Mouse (Mus musculus) E14TG2a.4 (cell line): ENCODE data around the gene Txn1.
A peak's percentile ranks its signal among the peaks of the same experiment; 100 is the strongest.

Experiments used
- H3K27me3 ChIP-seq: 2 replicates; pipeline ENCODE4 v1.6.1; 2014; ENCODE audit warnings: low read length, control low read depth; ENCODE audit not compliant: insufficient read depth
- H3K36me3 ChIP-seq: 2 replicates; pipeline ENCODE4 v1.6.1; 2014; ENCODE audit warnings: low read length, control low read depth; ENCODE audit not compliant: insufficient read depth
- H3K4me1 ChIP-seq: replicated peaks from 2 replicates; pipeline ENCODE4 v1.6.1; 2014; ENCODE audit warnings: low read depth, low read length, control low read depth
- H3K4me3 ChIP-seq: replicated peaks from 2 replicates; pipeline ENCODE4 v1.5.1; 2014; ENCODE audit warnings: mild to moderate bottlenecking, low read length
- H3K9me3 ChIP-seq: 2 replicates; pipeline ENCODE4 v1.6.1; 2014; ENCODE audit warnings: low read length, control low read depth
- CTCF ChIP-seq: conservative IDR thresholded peaks from 2 replicates; pipeline ENCODE4 v1.5.1; 2014; ENCODE audit warnings: low read length
- NANOG ChIP-seq: IDR thresholded peaks from 2 replicates; pipeline ENCODE4 v1.6.1; 2014; ENCODE audit warnings: borderline replicate concordance, low read length, mixed read lengths
- POU5F1 ChIP-seq: IDR thresholded peaks from 2 replicates; pipeline ENCODE4 v1.6.1; 2014; ENCODE audit warnings: low read length, borderline replicate concordance

Txn1 gene

GRCm38 (mm10) chr4:57964143-57964542 lies 7.9 kb upstream of the Txn1 start:
- Histone ChIP-seq H3K4me3 (no peak overlapping the region), H3K36me3 (no peaks in the 10 kb centered on the region), H3K4me1 (peaks cover 2% of the 10 kb centered on the region; the same call in 1 of the 2 replicates), H3K27me3 (0 out of 2 replicates have a peak, but pooled peaks cover 1% of the 10 kb centered on the region), H3K9me3 (no peaks in the 10 kb centered on the region)
- no peak for TF ChIP-seq NANOG

DNA sequence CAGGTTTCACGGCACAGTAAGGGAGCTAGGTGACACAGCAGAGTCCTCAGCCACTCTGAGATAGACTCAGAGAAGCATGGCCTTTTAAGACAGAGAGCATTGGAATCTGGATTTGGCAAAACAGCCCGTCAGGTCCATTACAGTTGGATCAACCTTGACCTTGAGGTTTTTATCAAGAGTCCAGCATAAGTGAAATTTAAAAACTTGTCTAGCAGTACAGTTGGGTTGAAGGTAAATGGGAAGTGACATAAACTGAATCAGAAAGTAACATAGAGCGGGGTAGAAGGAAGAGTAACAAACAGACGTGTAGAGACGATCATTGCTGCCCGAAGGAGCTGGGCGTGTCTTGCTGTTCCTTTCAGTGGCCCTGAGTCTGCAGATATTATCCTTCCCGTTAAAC lies 2.8 kb upstream of the Txn1 start:
- peaks cover 38% of the 10 kb centered on the region for H3K4me1 ChIP-seq
- peaks cover under 1% of the 10 kb centered on the region; the same call in 1 of the 2 replicates for H3K36me3 ChIP-seq
- H3K4me3 ChIP-seq: no peak overlapping the region
- TF ChIP-seq CTCF: no peak
- no peak for TF ChIP-seq POU5F1
- TF ChIP-seq NANOG: no peak
- H3K27me3 ChIP-seq: 0 out of 2 replicates have a peak, but pooled peaks cover 9% of the 10 kb centered on the region
- no peaks in the 10 kb centered on the region for H3K9me3 ChIP-seq

DNA sequence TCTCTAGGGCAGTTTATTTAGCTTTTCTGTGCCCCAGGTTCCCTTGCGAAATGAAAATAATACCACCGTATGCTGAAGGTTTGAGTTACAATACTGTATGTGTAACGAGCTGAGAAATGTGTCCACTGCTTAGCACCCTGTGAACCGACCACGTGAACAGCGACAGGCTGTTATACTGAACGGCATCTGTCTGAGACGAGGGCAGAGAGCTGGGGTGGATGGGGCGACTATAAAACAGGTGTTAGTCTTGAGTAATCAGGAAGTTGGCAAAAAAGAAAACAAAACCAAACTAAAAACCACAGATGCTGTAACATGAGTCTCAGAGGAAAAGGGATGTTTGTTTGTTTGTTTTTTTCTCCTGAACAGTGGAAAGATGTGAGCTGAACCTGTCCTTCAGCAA lies 1.9 kb upstream of the Txn1 start:
- Histone ChIP-seq H3K4me3 (no peak overlapping the region), H3K4me1 (peaks cover 47% of the 10 kb centered on the region), H3K27me3 (0 out of 2 replicates have a peak, but pooled peaks cover 9% of the 10 kb centered on the region), H3K36me3 (peaks cover 8% of the 10 kb centered on the region), H3K9me3 (no peaks in the 10 kb centered on the region)
- TF ChIP-seq NANOG: no peak
- TF ChIP-seq POU5F1: no peak
- no peak for TF ChIP-seq CTCF

- Histone ChIP-seq H3K36me3 (peaks cover 14% of the 10 kb centered on the region), H3K27me3 (0 out of 2 replicates have a peak, but pooled peaks cover 9% of the 10 kb centered on the region), H3K4me3 (peak overlapping the region; percentile 79), H3K9me3 (no peaks in the 10 kb centered on the region), H3K4me1 (peaks cover 53% of the 10 kb centered on the region)
- no peak for TF ChIP-seq POU5F1
- TF ChIP-seq CTCF: no peak
- no peak for TF ChIP-seq NANOG
These were observed 1.2 kb upstream of the Txn1 start for GRCm38 (mm10) chr4:57957200-57958085.

DNA sequence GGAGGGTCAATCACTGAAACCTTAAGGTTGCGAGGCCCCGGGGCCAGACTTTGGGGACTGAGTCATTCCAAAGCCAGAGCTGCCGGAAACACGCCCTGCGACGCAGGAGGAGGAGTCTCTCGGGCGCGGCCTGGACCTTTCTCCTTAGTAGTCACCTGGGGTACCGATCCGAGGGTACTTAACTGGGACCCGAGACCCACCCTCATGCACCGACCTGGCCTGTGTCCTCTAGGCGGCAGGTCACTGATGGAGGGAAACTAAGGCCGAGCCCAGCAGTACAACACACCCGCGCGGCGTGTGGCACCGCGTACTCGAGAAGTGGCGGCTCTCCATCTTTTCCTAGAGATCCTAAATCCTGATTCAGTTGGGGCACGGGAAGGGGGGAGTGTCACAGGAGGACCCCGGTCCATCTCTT lies 660 bp downstream of the Txn1 start:
- Histone ChIP-seq H3K4me3 (peak overlapping the region; percentile 96), H3K36me3 (peaks cover 33% of the 10 kb centered on the region), H3K27me3 (0 out of 2 replicates have a peak, but pooled peaks cover 9% of the 10 kb centered on the region), H3K9me3 (no peaks in the 10 kb centered on the region), H3K4me1 (peaks cover 68% of the 10 kb centered on the region)
- no peak for TF ChIP-seq CTCF
- TF ChIP-seq NANOG: no peak
- TF ChIP-seq POU5F1: no peak

GRCm38 (mm10) chr4:57954991-57955390 lies 1.2 kb downstream of the Txn1 start:
- Histone ChIP-seq H3K4me1 (peaks cover 73% of the 10 kb centered on the region), H3K9me3 (no peaks in the 10 kb centered on the region), H3K4me3 (peak overlapping the region; percentile 96), H3K36me3 (peaks cover 39% of the 10 kb centered on the region), H3K27me3 (0 out of 2 replicates have a peak, but pooled peaks cover 9% of the 10 kb centered on the region)
- TF ChIP-seq NANOG: no peak
- TF ChIP-seq POU5F1: no peak
- no peak for TF ChIP-seq CTCF

DNA sequence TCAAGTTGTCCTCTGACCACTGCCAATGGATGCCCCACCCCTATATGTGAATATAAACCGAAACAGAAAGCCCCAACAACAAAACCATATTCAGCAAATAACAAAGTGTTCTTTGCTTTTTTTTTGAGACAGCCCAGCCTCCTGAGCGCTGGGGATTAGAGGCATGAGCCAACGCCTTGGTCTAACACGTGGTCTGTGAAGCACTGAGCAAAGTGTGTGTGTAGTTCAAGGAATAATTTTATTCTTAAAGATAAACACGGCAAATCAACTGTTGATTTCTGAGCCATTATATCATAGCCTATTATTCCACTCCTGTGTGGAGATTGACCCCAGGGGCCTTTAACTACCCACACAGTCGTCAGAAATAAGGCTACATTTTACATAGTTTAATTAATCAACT lies 1.6 kb downstream of the Txn1 start:
- Histone ChIP-seq H3K9me3 (no peaks in the 10 kb centered on the region), H3K4me1 (peaks cover 76% of the 10 kb centered on the region), H3K36me3 (peaks cover 43% of the 10 kb centered on the region), H3K27me3 (0 out of 2 replicates have a peak, but pooled peaks cover 9% of the 10 kb centered on the region), H3K4me3 (peak overlapping the region; percentile 96)
- TF ChIP-seq CTCF (no peak), NANOG (no peak), POU5F1 (no peak)

- TF ChIP-seq POU5F1 (no peak), CTCF (no peak), NANOG (no peak)
- no peaks in the 10 kb centered on the region for H3K9me3 ChIP-seq
- H3K27me3 ChIP-seq: 0 out of 2 replicates have a peak, but pooled peaks cover 4% of the 10 kb centered on the region
- H3K36me3 ChIP-seq: peaks cover 51% of the 10 kb centered on the region
- peaks cover 77% of the 10 kb centered on the region for H3K4me1 ChIP-seq
- H3K4me3 ChIP-seq: peak overlapping the region; percentile 96
These were observed 2.4 kb downstream of the Txn1 start for GRCm38 (mm10) chr4:57953796-57954195.

- Histone ChIP-seq H3K36me3 (peaks cover 60% of the 10 kb centered on the region), H3K27me3 (no peaks in the 10 kb centered on the region), H3K4me3 (no peak overlapping the region), H3K9me3 (no peaks in the 10 kb centered on the region), H3K4me1 (peaks cover 77% of the 10 kb centered on the region)
- no peak for TF ChIP-seq CTCF
- no peak for TF ChIP-seq NANOG
- no peak for TF ChIP-seq POU5F1
These were observed 3.3 kb downstream of the Txn1 start for GRCm38 (mm10) chr4:57952891-57953290.
